Mouse (Mus musculus) megakaryocyte progenitor cell, adult 5-6 weeks (primary cell): ENCODE measurements at regions not wholly inside any gene's neighbourhood (a gene's known extent, or its start where the extent isn't known, plus 50 kb on each side); places are given as distances from the start of the nearest gene placed in this dataset.

Source experiments
- ATAC-seq: replicated peaks from 2 replicates; pipeline ENCODE4 v1.8.0; 2016; ENCODE audit warnings: mild to moderate bottlenecking, moderate TSS enrichment, inconsistent platforms; ENCODE audit not compliant: poor library complexity

DNA sequence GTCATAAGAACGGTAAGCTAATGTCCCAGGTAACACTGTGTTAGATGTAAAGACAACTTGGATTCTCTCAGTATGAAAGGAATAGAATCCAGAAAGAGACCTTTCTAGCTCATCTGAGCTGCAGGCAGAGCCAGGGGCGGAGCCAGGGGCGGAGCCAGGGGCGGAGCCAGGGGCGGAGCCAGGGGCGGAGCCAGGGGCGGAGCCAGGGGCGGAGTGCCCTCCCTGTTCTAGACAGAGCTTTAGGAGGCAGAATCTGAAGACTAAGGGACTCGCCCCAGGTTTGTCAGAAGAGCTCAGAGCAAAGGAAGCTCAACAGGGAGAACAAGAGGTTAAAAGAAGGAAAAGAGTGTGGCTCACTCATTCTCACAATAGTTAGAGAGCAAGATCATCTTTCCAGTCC, 169.9 kb upstream of the Paip1 start:
- ATAC-seq, result peak; percentile 48

DNA sequence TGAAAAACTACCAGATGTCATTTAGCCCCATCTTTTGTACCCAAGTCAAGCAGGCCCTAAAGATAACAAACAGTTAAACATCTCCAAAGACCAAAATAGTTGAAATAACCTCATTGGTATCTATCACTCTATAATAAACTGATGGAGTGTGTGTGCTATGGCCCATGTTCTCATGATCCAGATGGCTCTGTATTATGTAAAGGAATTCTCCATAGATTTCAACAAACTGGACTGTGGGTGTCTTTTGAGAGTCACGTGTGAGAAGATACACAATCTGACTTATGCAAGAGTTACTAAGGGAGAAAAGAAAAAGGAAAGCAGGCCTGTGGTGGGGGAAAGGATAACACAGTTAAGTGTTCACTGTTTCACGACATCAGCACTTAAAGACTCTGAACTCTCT, 164.8 kb upstream of the Paip1 start:
- no peak for ATAC-seq

DNA sequence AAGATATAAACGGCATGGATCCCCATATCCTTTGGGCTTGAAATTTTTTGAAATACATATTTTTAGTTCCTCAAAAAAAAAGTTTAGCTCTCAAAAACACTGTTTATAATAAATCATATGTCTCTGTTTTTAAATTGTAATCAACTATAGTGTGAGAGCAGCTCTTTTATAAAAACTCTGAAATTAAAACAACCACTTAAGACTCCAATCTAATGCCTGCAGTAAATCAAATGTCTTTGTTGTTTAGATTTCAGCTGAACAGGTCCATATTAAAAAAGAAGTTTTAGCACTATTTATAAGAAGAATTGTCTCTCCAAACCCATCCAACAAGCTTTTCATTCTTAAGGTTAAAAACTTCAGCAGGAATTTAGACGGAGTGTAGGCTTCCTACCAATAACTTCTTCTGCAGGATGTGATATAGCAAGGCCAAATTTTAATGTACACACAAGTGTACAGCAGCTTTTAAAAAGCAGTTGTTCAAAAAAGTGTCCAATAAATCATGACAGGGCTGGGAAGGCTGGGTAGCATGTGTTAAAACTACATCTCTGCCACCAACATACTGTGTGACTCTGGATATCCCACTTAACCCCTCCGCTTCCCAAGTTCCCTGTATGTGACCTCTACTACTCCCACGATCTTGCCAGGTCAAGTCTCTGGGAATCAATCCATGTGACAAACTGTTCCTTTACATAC, 160.6 kb upstream of the Paip1 start:
- no peak for ATAC-seq

DNA sequence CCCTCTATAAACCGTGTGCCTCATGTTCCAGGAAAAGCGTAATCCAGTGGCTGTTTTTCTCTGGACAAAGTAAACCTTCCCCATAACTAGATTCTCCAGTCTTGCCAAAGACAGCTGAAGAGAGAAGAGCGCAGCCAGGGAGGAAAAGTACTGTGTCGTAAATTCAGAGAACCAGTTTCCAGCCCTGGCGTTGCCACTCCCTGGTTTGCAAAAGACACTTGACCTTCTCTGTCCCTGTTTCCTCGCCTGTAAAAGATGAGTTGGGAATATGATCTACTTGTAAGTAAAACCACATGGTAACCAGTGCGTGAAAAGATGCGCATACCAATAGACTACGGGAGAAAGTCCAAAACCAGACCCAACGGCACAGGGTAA, 160.1 kb upstream of the Paip1 start:
- ATAC-seq, result no peak

DNA sequence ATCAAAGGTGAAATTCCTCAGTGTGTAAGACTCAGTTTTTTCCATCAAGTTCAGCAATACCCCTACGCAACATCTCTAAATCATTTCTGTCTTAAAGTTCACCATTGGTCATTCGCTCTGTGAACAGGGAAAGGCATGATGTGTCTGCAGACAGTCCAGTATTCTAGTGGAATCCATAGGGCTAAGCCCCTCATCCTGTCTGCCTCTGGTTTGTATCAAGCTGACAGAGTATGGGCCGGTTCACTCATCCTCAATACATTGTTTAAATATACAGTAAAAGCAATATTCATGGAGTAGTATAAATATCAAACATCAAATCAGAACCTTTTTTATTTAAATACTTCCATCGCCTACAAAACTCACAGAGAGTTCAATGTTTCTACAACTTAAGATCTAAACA, 152.9 kb upstream of the Paip1 start:
- no peak for ATAC-seq

DNA sequence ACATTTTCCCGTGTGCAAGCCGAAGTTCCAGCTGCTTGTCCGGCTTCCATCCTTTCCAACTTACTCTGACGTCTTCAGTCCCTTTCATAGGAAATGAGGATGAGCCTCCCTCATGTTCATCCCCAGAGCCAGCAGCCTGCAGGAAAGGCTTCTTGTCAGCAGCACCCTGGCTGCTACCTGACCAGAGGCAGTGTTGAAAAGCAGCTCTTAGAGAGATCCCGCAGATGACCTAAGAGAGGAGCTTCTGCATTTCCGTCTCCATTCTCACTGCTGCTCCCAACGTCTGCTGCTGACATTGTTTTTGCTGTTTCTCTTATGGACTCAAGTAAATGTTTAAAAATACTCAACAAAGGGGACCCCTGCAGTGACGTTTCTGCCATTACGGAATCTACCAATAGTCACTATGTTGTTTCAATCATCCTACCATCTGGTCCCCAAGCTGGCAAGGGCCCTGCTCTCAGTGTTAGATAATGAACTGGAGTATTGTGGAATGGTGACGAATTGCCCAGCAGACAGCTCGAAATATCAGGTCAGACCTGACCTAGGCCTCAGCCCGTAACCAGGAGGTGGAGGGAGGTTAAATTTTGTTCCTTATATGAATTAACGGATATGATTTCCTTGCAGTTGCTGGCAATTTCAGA, 151.0 kb upstream of the Paip1 start:
- ATAC-seq, result no peak

- ATAC-seq, result no peak
Observed at GRCm38 (mm10) chr13:119279449-119279848, 149.0 kb upstream of the Paip1 start.

GRCm38 (mm10) chr13:119280622-119281021, 147.8 kb upstream of the Paip1 start:
- no peak for ATAC-seq

- ATAC-seq, result peak; percentile 99
Observed at GRCm38 (mm10) chr13:119283448-119283847, 145.0 kb upstream of the Paip1 start.

GRCm38 (mm10) chr13:119309238-119309637, 119.2 kb upstream of the Paip1 start:
- peak; percentile 58 for ATAC-seq

- ATAC-seq, result peak; percentile 97
Observed at GRCm38 (mm10) chr13:119310013-119310412, 118.4 kb upstream of the Paip1 start.

- ATAC-seq, result no peak
Observed at GRCm38 (mm10) chr13:119314356-119314755, 114.0 kb upstream of the Paip1 start.

DNA sequence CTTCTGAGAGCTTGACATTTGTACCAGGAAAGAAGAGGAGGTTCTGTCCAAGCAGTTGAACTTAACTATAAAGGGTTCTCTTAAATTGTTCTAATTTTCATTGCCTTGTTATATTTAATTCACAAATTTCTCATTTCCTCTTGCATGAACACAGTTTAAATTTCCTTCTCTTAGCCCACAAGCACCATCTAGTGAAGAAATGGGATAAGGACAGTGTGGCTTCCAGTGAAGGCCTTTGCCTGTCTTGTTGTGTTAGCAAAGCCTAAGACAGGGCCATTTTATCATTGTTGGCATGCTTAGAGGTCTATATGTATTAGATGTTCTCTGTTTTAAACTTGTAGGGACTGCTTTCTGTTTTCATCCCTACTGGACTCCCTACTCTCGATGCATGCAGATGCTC, 110.0 kb upstream of the Paip1 start:
- ATAC-seq, result peak; percentile 76

GRCm38 (mm10) chr13:119325510-119325909, 102.9 kb upstream of the Paip1 start:
- no peak for ATAC-seq

DNA sequence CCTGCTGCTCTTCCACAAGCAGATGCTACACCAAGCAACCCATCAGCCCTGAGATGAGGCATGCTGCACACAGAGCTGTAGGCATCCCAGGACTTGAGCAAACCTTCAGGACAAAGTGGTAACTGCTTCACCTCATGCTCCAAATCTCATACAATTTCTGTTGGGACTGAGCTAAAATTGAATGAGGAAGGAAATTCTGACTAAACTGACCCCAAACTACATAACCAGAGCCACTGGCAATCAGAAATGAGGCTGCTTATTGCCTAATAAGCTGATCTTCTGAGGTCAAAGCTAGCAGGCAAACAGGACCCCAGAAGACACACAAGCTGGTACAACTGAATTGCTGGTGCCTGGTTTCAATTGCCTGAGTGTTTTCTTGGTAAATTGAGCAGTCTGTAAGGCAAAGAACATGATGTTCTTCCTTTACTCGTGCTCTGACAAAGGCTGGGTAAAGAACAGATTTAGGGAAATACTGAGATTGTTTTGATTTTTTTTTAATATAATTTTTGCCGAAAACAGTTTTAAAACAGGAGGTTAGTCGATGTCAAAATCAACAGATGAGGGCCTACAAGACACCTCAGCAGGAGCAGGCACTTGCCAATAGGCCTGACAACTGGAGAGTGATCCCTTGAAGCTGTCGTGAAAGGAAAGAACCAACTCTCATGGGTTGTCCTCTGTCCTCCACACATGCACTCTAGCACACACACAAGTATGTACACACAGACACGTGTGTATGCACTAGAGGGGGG, 101.3 kb upstream of the Paip1 start:
- ATAC-seq, result peak; percentile 91

GRCm38 (mm10) chr13:119328731-119329130, 99.7 kb upstream of the Paip1 start:
- ATAC-seq, result no peak

GRCm38 (mm10) chr13:119331815-119332214, 96.6 kb upstream of the Paip1 start:
- ATAC-seq, result no peak

- ATAC-seq, result peak; percentile 43; the same call in 1 of the 2 replicates
Observed at GRCm38 (mm10) chr13:119333915-119334314, 94.5 kb upstream of the Paip1 start.

DNA sequence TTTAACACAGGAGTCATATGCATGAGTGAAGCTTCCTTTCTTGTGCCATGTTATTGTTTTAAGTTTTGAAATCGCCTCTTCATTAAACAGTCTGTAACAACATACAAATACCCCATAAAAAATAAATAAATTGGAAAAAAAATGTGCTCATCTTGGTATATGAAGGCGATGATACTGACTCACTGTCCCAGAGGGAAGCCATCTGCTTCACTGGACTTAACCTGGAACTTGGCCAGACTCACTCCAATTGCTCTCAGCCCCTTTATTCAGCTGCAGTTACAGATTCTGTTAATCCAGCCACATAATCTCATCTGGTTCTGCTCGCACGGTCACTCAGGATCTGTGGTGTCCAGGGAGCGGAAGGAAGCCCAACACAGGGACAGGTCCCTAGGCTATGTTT, 90.5 kb upstream of the Paip1 start:
- no peak for ATAC-seq

DNA sequence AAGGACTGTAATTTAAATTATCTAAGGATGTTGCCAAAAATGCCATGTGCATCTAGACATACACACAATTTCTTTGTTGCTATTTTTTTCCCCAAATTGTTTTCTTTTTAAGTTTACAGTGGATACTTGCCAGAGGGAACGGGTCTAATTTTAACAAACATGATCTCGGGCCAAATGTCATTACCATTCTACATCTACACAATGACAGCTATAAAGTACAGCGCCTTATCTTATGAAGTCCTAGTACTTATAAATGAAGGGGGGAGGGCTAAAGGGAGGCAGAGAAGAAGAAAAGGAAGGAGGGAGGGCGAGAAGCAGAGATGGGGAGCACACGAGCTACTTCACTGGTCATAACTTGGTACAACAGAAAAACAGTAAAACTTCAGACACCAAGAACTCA, 89.4 kb upstream of the Paip1 start:
- no peak for ATAC-seq

DNA sequence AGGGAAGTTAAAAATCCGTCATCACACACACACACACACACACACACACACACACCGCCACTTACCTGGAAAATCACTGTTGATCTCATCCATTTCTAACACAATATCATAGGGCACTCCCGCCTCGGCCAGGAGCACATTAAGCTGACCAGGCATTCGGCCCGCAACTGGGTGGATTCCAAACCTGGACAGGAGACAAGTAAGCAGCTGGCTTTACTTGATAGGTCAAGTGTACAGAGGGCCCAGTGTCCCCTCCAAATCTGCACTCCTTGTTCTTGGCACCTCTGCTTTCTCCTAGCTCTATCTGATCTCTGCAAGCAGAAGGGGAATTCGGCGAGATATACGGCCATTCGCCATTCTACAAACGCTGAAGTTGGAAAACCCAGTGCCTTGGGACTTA, 88.6 kb upstream of the Paip1 start:
- ATAC-seq, result no peak

- ATAC-seq, result peak; percentile 96
Observed at GRCm38 (mm10) chr13:119341833-119342232, 86.6 kb upstream of the Paip1 start.
